Mouse (Mus musculus) MEL (cell line): ENCODE results near the gene Trem2. TPM values are rescaled to one million over a fixed set of nuclear protein-coding genes. Genes with fewer than 3 reads are reported as not detected.

ENCODE experiments used
- polyA plus RNA-seq, 2 experiments: library from polyadenylated mRNA; stranded (reverse) in 1 of 2; unstranded in 1 of 2; fragments of >175 nt in 1 of 2; fragments of >200 nt in 1 of 2; gene quantifications; 2 replicates each; pipeline versions ENCODE4 v1.2.1 to v1.2.4; 2012; ENCODE audit warnings: low replicate concordance in 2 of 2, low read depth in 1 of 2; ENCODE audit not compliant: insufficient read length in 2 of 2, insufficient read depth in 1 of 2, missing spikeins in 1 of 2
- total RNA-seq: library from RNA; depleted of rRNA; stranded (reverse); fragments of 300-350 nt; gene quantifications from 2 replicates; pipeline ENCODE4 v1.2.3, GENCODE M21; 2012; rRNA removed

Trem2 gene
- total and polyA plus RNA-seq, 3 experiments, result 0.04 to 0.26 TPM; not detected in 1

Other genes with a start within 250 kb of the Trem2 start
- not detected in 2 replicates for gene 9830107B12Rik, start 200.1 kb upstream of the Trem2 start, total RNA-seq
- not detected for gene 9830107B12Rik, start 200.1 kb upstream of the Trem2 start, polyA plus RNA-seq
- not detected in 2 replicates for gene A530064D06Rik, start 179.1 kb upstream of the Trem2 start, total RNA-seq
- not detected for gene A530064D06Rik, start 179.1 kb upstream of the Trem2 start, polyA plus RNA-seq
- gene Trem1, start 113.6 kb upstream of the Trem2 start, total RNA-seq, result not detected in 2 replicates
- under 1 TPM in 1 of 2 experiments, not detected in 1; 0.06 TPM for gene Trem1, start 113.6 kb upstream of the Trem2 start, polyA plus RNA-seq
- not detected in 2 replicates for gene Trem3, start 98.6 kb upstream of the Trem2 start, total RNA-seq
- gene Trem3, start 98.6 kb upstream of the Trem2 start, polyA plus RNA-seq, result not detected
- gene Treml4, start 82.1 kb upstream of the Trem2 start, total RNA-seq, result 0.35 and 0.56 TPM in 2 replicates
- 1 to 10 TPM in 1 of 2 experiments, not detected in 1; 1.4 TPM for gene Treml4, start 82.1 kb upstream of the Trem2 start, polyA plus RNA-seq
- gene Treml2, start 46.9 kb upstream of the Trem2 start, total RNA-seq, result 21.5 and 27.7 TPM in 2 replicates
- 10 to 100 TPM in 1 of 2 experiments, not detected in 1; 52.7 TPM for gene Treml2, start 46.9 kb upstream of the Trem2 start, polyA plus RNA-seq
- 0.13 and 0.19 TPM in 2 replicates for gene B430306N03Rik, start 30.3 kb upstream of the Trem2 start, total RNA-seq
- under 1 TPM in 1 of 2 experiments, not detected in 1; 0.68 TPM for gene B430306N03Rik, start 30.3 kb upstream of the Trem2 start, polyA plus RNA-seq
- gene Treml1, start 13.5 kb downstream of the Trem2 start, total RNA-seq, result 0.69 and 0.96 TPM in 2 replicates
- 1 to 10 TPM in 1 of 2 experiments, not detected in 1; 1.7 TPM for gene Treml1, start 13.5 kb downstream of the Trem2 start, polyA plus RNA-seq
- gene Nfya, start 63.5 kb downstream of the Trem2 start, total RNA-seq, result 48.1 and 56.9 TPM in 2 replicates
- 10 to 100 TPM in 1 of 2 experiments, not detected in 1; 97.8 TPM for gene Nfya, start 63.5 kb downstream of the Trem2 start, polyA plus RNA-seq
- 21.2 and 21.5 TPM in 2 replicates for gene Oard1, start 63.6 kb downstream of the Trem2 start, total RNA-seq
- 10 to 100 TPM in 1 of 2 experiments, not detected in 1; 24.4 TPM for gene Oard1, start 63.6 kb downstream of the Trem2 start, polyA plus RNA-seq
- gene Apobec2, start 86.5 kb downstream of the Trem2 start, total RNA-seq, result 0.19 and 0.23 TPM in 2 replicates
- under 1 TPM in 1 of 2 experiments, not detected in 1; 0.42 TPM for gene Apobec2, start 86.5 kb downstream of the Trem2 start, polyA plus RNA-seq
- 3.7 and 4.9 TPM in 2 replicates for gene Tspo2, start 105.1 kb downstream of the Trem2 start, total RNA-seq
- 10 to 100 TPM in 1 of 2 experiments, not detected in 1; 14.6 TPM for gene Tspo2, start 105.1 kb downstream of the Trem2 start, polyA plus RNA-seq
- 3.8 and 4.7 TPM in 2 replicates for gene Unc5cl, start 108.5 kb downstream of the Trem2 start, total RNA-seq
- gene Unc5cl, start 108.5 kb downstream of the Trem2 start, polyA plus RNA-seq, result 1 to 10 TPM in 1 of 2 experiments, not detected in 1; 7.7 TPM